Mouse (Mus musculus): Measurements from ENCODE around the gene Kpna3. TPM values are rescaled to one million over a fixed set of nuclear protein-coding genes. Genes with fewer than 3 reads are reported as not detected.

The Kpna3 gene
- polyA plus RNA-seq, 1 experiment from 2014 or later = 18.9 TPM

GRCm38 (mm10) chr14:61425080-61425665 lies 14.5 kb downstream of the Kpna3 start:
- WGBS = 93% methylated on average over 2 of the region's 2 CpGs

GRCm38 (mm10) chr14:61415719-61416118 lies 24.0 kb downstream of the Kpna3 start:
- 59% methylated on average over 4 of the region's 4 CpGs for WGBS
- no peak for ATAC-seq
- H3K36me3 ChIP-seq (ENCODE audit: control insufficient read depth, insufficient read depth) = no peaks in the 10 kb centered on the region
- H3K4me1 ChIP-seq (replicated peaks; ENCODE audit: control insufficient read depth, insufficient read depth, low read length) = no peaks in the 10 kb centered on the region; the same call in 1 of the 2 replicates
- no peak overlapping the region for H3K4me3 ChIP-seq (ENCODE audit: low read depth, low read length)
- H3K9ac ChIP-seq (ENCODE audit: low read depth, low read length) = no peak overlapping the region
- no peak for TF ChIP-seq CTCF (IDR thresholded peaks at IDR 0.05; ENCODE audit: low read depth)
- no peak overlapping the region for H3K27ac ChIP-seq (ENCODE audit: low read depth, low read length)
- H3K27me3 ChIP-seq (replicated peaks; ENCODE audit: control insufficient read depth, insufficient read depth, low read length) = no peaks in the 10 kb centered on the region
- H3K4me2 ChIP-seq (replicated peaks; ENCODE audit: low read depth) = no peak overlapping the region
- H3K9me3 ChIP-seq (ENCODE audit: control insufficient read depth) = no peaks in the 10 kb centered on the region

More at GRCm38 (mm10) chr14:61425080-61425665, 14.5 kb downstream of the Kpna3 start:
- Histone ChIP-seq H3K9ac (ENCODE audit: low read depth, low read length) (no peak overlapping the region), H3K4me2 (replicated peaks; ENCODE audit: low read depth) (no peak overlapping the region), H3K4me3 (ENCODE audit: low read depth, low read length) (no peak overlapping the region), H3K9me3 (ENCODE audit: control insufficient read depth) (no peaks in the 10 kb centered on the region), H3K36me3 (ENCODE audit: control insufficient read depth, insufficient read depth) (0 out of 2 replicates have a peak, but pooled peaks cover 3% of the 10 kb centered on the region), H3K27ac (ENCODE audit: low read depth, low read length) (no peak overlapping the region), H3K27me3 (replicated peaks; ENCODE audit: control insufficient read depth, insufficient read depth, low read length) (no peaks in the 10 kb centered on the region), H3K4me1 (replicated peaks; ENCODE audit: control insufficient read depth, insufficient read depth, low read length) (peaks cover 9% of the 10 kb centered on the region)
- TF ChIP-seq CTCF (IDR thresholded peaks at IDR 0.05; ENCODE audit: low read depth) = no peak
- ATAC-seq = no peak

- no peak for TF ChIP-seq CTCF (IDR thresholded peaks at IDR 0.05; ENCODE audit: low read depth)
- 78% methylated on average over 5 of the region's 5 CpGs for WGBS
- Histone ChIP-seq H3K4me1 (replicated peaks; ENCODE audit: control insufficient read depth, insufficient read depth, low read length) (no peaks in the 10 kb centered on the region; the same call in 1 of the 2 replicates), H3K27ac (ENCODE audit: low read depth, low read length) (no peak overlapping the region), H3K9me3 (ENCODE audit: control insufficient read depth) (no peaks in the 10 kb centered on the region), H3K4me2 (replicated peaks; ENCODE audit: low read depth) (no peak overlapping the region), H3K9ac (ENCODE audit: low read depth, low read length) (no peak overlapping the region), H3K4me3 (ENCODE audit: low read depth, low read length) (no peak overlapping the region), H3K36me3 (ENCODE audit: control insufficient read depth, insufficient read depth) (no peaks in the 10 kb centered on the region), H3K27me3 (replicated peaks; ENCODE audit: control insufficient read depth, insufficient read depth, low read length) (no peaks in the 10 kb centered on the region)
- no peak for ATAC-seq
Observed at GRCm38 (mm10) chr14:61415311-61415710, 24.4 kb downstream of the Kpna3 start.

- H3K4me1 ChIP-seq (replicated peaks; ENCODE audit: control insufficient read depth, insufficient read depth, low read length) = no peaks in the 10 kb centered on the region; the same call in 1 of the 2 replicates
- no peak overlapping the region for H3K4me3 ChIP-seq (ENCODE audit: low read depth, low read length)
- H3K27ac ChIP-seq (ENCODE audit: low read depth, low read length) = no peak overlapping the region
- WGBS = 35% methylated on average over 1 of the region's 1 CpGs
- no peak overlapping the region for H3K4me2 ChIP-seq (replicated peaks; ENCODE audit: low read depth)
- TF ChIP-seq CTCF (IDR thresholded peaks at IDR 0.05; ENCODE audit: low read depth) = no peak
- no peaks in the 10 kb centered on the region for H3K9me3 ChIP-seq (ENCODE audit: control insufficient read depth)
- H3K9ac ChIP-seq (ENCODE audit: low read depth, low read length) = no peak overlapping the region
- H3K27me3 ChIP-seq (replicated peaks; ENCODE audit: control insufficient read depth, insufficient read depth, low read length) = no peaks in the 10 kb centered on the region
- no peak for ATAC-seq
- H3K36me3 ChIP-seq (ENCODE audit: control insufficient read depth, insufficient read depth) = no peaks in the 10 kb centered on the region
Observed at GRCm38 (mm10) chr14:61414808-61415207, 24.9 kb downstream of the Kpna3 start.

GRCm38 (mm10) chr14:61414199-61414598 lies 25.5 kb downstream of the Kpna3 start:
- H3K36me3 ChIP-seq (ENCODE audit: control insufficient read depth, insufficient read depth) = no peaks in the 10 kb centered on the region
- no peak overlapping the region for H3K4me2 ChIP-seq (replicated peaks; ENCODE audit: low read depth)
- ATAC-seq = no peak
- no peak overlapping the region for H3K4me3 ChIP-seq (ENCODE audit: low read depth, low read length)
- H3K27me3 ChIP-seq (replicated peaks; ENCODE audit: control insufficient read depth, insufficient read depth, low read length) = no peaks in the 10 kb centered on the region
- H3K4me1 ChIP-seq (replicated peaks; ENCODE audit: control insufficient read depth, insufficient read depth, low read length) = no peaks in the 10 kb centered on the region; the same call in 1 of the 2 replicates
- no peak overlapping the region for H3K9ac ChIP-seq (ENCODE audit: low read depth, low read length)
- no peaks in the 10 kb centered on the region for H3K9me3 ChIP-seq (ENCODE audit: control insufficient read depth)
- H3K27ac ChIP-seq (ENCODE audit: low read depth, low read length) = no peak overlapping the region
- 58% methylated on average over 5 of the region's 5 CpGs for WGBS
- TF ChIP-seq CTCF (IDR thresholded peaks at IDR 0.05; ENCODE audit: low read depth) = no peak

GRCm38 (mm10) chr14:61413686-61414085 lies 26.0 kb downstream of the Kpna3 start:
- H3K9me3 ChIP-seq (ENCODE audit: control insufficient read depth) = no peaks in the 10 kb centered on the region

More at GRCm38 (mm10) chr14:61413686-61414085, 26.0 kb downstream of the Kpna3 start:
- no peak overlapping the region for H3K9ac ChIP-seq (ENCODE audit: low read depth, low read length)
- TF ChIP-seq CTCF (IDR thresholded peaks at IDR 0.05; ENCODE audit: low read depth) = no peak
- 68% methylated on average over 3 of the region's 3 CpGs for WGBS
- H3K4me3 ChIP-seq (ENCODE audit: low read depth, low read length) = no peak overlapping the region
- H3K27ac ChIP-seq (ENCODE audit: low read depth, low read length) = no peak overlapping the region
- no peak for ATAC-seq
- H3K36me3 ChIP-seq (ENCODE audit: control insufficient read depth, insufficient read depth) = no peaks in the 10 kb centered on the region
- H3K27me3 ChIP-seq (replicated peaks; ENCODE audit: control insufficient read depth, insufficient read depth, low read length) = no peaks in the 10 kb centered on the region
- H3K4me2 ChIP-seq (replicated peaks; ENCODE audit: low read depth) = no peak overlapping the region
- no peaks in the 10 kb centered on the region; the same call in 1 of the 2 replicates for H3K4me1 ChIP-seq (replicated peaks; ENCODE audit: control insufficient read depth, insufficient read depth, low read length)

Data from intestine, postnatal 0 days (tissue).